Mouse (Mus musculus): ENCODE measurements around the gene Kbtbd8. TPM values are rescaled to one million over a fixed set of nuclear protein-coding genes. Genes with fewer than 3 reads are reported as not detected.

Kbtbd8 gene
- total RNA-seq, 2 experiments from 2014 or later = 1.9 to 3.0 TPM

- no peak for DNase-seq
Observed at GRCm38 (mm10) chr6:95174311-95175143, 57.5 kb downstream of the Kbtbd8 start.

Other genes with a start within 250 kb of the Kbtbd8 start
- gene Gm10234, start 204.9 kb downstream of the Kbtbd8 start, total RNA-seq (2021) = not detected

Measured in gastrocnemius, postnatal 25 days (tissue).